Mouse (Mus musculus): Measurements from ENCODE around the gene Swi5. TPM values are rescaled to one million over a fixed set of nuclear protein-coding genes. Genes with fewer than 3 reads are reported as not detected.

Gene Swi5
- polyA plus RNA-seq, 1 experiment: 65.3 TPM

DNA sequence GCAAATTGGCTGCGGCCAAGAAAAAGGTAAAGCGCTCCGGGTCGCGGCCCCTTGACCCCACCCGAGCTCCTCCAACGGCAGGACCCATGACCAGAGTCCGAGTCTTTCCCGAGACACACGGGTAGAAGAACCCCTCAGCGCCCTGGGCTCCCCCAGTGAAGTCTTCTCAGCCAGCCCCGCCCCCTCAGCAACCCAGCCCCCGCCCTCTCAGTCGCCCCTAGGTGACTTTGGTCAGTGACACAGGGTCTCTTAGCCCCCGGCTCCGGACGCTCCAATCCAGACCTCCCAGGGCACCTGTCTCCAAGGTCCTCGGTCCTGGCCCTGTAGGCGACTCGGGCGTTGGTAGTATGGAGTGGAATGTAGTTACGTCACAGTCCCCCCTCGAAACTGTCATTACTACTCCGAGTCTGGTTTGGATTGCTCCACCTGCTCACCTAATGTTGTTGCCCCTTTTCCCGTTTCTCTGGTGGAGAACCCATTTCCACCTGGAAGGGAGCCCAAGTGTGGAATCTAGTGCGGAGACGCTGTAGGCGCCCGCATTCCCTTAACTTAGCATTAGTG is 576 bp upstream of the Swi5 start:
- Histone ChIP-seq H3K4me1 (ENCODE audit: control insufficient read depth, insufficient read depth, insufficient read length, low read length) (peaks cover 5% of the 10 kb centered on the region), H3K36me3 (ENCODE audit: control insufficient read depth, insufficient read depth, low read length) (peaks cover 15% of the 10 kb centered on the region), H3K27ac (ENCODE audit: insufficient read depth, low read depth, low read length) (peak overlapping the region; percentile 14), H3K27me3 (ENCODE audit: control insufficient read depth, insufficient read depth, low read length) (no peaks in the 10 kb centered on the region), H3K4me3 (ENCODE audit: low read depth, low read length) (peak overlapping the region; percentile 75)
- TF ChIP-seq POLR2A (IDR thresholded peaks at IDR 0.05; ENCODE audit: low read depth, low read length) (no peak), CTCF (IDR thresholded peaks at IDR 0.05; ENCODE audit: extremely low read depth, insufficient read length, insufficient replicate concordance, low read depth, low read length) (no peak)
- under 1% methylated on average over 29 of the region's 29 CpGs for WGBS

DNA sequence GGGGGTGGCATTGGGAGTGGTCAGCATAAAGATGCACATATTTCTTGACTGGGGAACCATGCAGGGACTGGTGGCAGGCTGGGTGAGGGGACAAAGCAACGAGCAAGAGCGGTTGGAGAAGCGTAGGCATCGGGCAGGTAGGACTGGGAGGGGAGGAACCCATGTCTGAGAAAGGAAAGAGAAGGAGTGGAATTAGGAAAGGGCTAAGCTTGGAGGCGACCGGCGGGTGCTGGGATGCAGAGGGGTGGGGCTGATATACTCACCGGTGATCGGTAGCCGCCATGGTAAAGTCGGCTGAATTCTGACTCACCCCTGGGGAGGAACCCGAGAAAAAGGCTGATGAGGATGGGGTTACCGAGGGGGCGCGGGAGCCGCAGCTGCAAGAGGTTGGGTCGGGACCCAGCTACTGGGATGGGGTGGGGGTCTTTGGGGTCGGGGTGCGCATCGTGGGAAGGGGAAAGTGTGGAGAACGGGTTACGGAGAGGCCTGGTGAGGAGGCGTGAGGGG is 488 bp downstream of the Swi5 start, which contains the start of gene Golga2:
TSS of gene Golga2 (plus strand) at position 51 of the 507 bp plus-strand sequence.
- under 1% methylated on average over 23 of the region's 23 CpGs for WGBS
- H3K36me3 ChIP-seq (ENCODE audit: control insufficient read depth, insufficient read depth, low read length): peaks cover 10% of the 10 kb centered on the region

DNA sequence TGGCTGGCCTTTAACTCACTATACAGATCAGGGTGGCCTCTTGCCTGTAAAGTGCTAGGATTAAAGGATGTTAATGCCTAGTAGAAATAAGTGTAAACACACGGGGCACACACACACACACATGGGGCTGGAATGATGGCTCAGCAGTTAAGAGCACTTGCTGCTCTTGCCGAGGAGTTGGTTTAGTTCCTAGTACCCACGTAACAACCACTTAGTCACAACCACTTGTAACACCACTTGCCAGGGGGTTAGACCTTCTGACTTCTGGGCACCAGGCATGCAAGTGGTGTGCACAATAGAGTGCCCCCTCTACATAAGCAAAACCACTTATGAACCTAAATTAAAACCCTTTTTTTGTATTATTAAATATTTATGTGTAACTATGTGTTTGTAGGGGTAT is 3.9 kb downstream of the Swi5 start:
- no peak overlapping the region for H3K4me3 ChIP-seq (ENCODE audit: low read depth, low read length)
- TF ChIP-seq CTCF (IDR thresholded peaks at IDR 0.05; ENCODE audit: extremely low read depth, insufficient read length, insufficient replicate concordance, low read depth, low read length) (no peak), POLR2A (IDR thresholded peaks at IDR 0.05; ENCODE audit: low read depth, low read length) (no peak)
- WGBS: 81% methylated on average over 3 of the region's 3 CpGs
- H3K4me1 ChIP-seq (ENCODE audit: control insufficient read depth, insufficient read depth, insufficient read length, low read length): peaks cover 2% of the 10 kb centered on the region
- H3K27me3 ChIP-seq (ENCODE audit: control insufficient read depth, insufficient read depth, low read length): no peaks in the 10 kb centered on the region
- peaks cover 23% of the 10 kb centered on the region for H3K36me3 ChIP-seq (ENCODE audit: control insufficient read depth, insufficient read depth, low read length)
- no peak overlapping the region for H3K27ac ChIP-seq (ENCODE audit: insufficient read depth, low read depth, low read length)

More for the DNA sequence above, 488 bp downstream of the Swi5 start, which contains the start of gene Golga2:
- Histone ChIP-seq H3K4me1 (ENCODE audit: control insufficient read depth, insufficient read depth, insufficient read length, low read length) (peaks cover 5% of the 10 kb centered on the region), H3K27ac (ENCODE audit: insufficient read depth, low read depth, low read length) (no peak within 1 kb of the TSS), H3K4me3 (ENCODE audit: low read depth, low read length) (peak within 1 kb of the TSS; percentile 86), H3K27me3 (ENCODE audit: control insufficient read depth, insufficient read depth, low read length) (no peaks in the 10 kb centered on the region)
- TF ChIP-seq CTCF (IDR thresholded peaks at IDR 0.05; ENCODE audit: extremely low read depth, insufficient read length, insufficient replicate concordance, low read depth, low read length): no peak
- TF ChIP-seq POLR2A (IDR thresholded peaks at IDR 0.05; ENCODE audit: low read depth, low read length): no peak

DNA sequence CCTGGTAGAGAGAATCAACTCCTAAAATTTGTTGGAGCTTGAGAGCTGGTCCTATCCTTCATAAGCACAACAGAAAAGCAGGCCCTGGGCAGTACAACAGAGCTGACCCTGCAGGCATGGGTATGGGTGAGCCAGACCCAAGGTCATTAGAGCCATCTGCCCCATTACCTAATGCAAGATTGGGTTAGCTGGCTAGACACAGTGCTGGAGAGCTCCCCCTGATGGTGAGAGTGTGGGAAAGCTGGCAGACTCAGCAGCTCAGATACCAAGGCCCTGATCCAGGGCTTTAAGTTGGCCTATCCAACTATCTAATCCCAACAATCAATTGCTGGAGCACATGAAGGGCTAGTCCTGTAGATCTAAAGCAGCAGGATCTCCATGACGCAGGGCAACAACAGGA is 5.1 kb downstream of the Swi5 start:
- no peak overlapping the region for H3K27ac ChIP-seq (ENCODE audit: insufficient read depth, low read depth, low read length)
- H3K4me3 ChIP-seq (ENCODE audit: low read depth, low read length): no peak overlapping the region
- WGBS: 80% methylated on average over 1 of the region's 1 CpGs
- TF ChIP-seq CTCF (IDR thresholded peaks at IDR 0.05; ENCODE audit: extremely low read depth, insufficient read length, insufficient replicate concordance, low read depth, low read length) (peak; percentile 72; the same call in 1 of the 2 replicates), POLR2A (IDR thresholded peaks at IDR 0.05; ENCODE audit: low read depth, low read length) (no peak)
- H3K36me3 ChIP-seq (ENCODE audit: control insufficient read depth, insufficient read depth, low read length): peaks cover 35% of the 10 kb centered on the region
- H3K27me3 ChIP-seq (ENCODE audit: control insufficient read depth, insufficient read depth, low read length): no peaks in the 10 kb centered on the region
- H3K4me1 ChIP-seq (ENCODE audit: control insufficient read depth, insufficient read depth, insufficient read length, low read length): peaks cover 2% of the 10 kb centered on the region

DNA sequence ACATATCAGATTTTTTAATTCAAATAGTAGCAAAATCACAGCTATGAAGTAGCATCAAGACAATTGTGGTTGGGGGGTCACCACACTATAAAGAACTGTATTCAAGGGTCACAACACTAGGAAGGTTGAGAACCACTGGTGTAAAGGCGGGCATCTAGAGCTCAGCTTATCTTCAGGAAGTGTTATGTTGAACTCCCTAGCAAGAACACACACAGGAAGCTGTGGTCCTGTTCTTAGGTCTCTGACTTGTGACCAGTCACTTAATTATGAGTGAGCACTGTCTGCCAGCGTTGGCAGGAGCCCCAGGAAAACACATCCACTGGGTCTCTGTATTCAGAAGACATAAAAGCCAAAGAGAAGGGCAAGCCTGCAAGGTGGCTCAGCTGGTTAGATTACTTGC is 5.6 kb downstream of the Swi5 start:
- TF ChIP-seq POLR2A (IDR thresholded peaks at IDR 0.05; ENCODE audit: low read depth, low read length) (no peak), CTCF (IDR thresholded peaks at IDR 0.05; ENCODE audit: extremely low read depth, insufficient read length, insufficient replicate concordance, low read depth, low read length) (no peak)
- no peak overlapping the region for H3K27ac ChIP-seq (ENCODE audit: insufficient read depth, low read depth, low read length)
- H3K36me3 ChIP-seq (ENCODE audit: control insufficient read depth, insufficient read depth, low read length): peaks cover 39% of the 10 kb centered on the region

DNA sequence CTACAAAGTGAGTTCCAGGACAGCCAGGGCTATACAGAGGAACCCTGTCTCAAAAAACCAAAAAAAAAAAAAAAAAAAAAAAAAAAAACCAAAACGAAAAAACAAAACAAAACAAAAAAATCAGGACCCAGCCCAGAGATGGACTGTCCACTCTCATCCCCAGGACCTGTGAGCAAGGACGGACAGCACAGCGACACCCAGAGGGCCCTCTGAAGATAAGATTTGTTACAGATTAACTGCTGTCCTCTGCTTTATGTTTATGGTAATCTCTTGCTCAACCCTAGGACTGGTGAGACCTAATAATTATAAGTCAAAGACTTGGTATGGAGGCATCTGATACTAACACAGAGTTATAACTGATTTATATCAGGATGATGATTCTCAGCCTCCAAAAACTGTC is 12.1 kb downstream of the Swi5 start:
- Histone ChIP-seq H3K27me3 (ENCODE audit: control insufficient read depth, insufficient read depth, low read length) (no peaks in the 10 kb centered on the region), H3K27ac (ENCODE audit: insufficient read depth, low read depth, low read length) (no peak overlapping the region), H3K36me3 (ENCODE audit: control insufficient read depth, insufficient read depth, low read length) (peaks cover 34% of the 10 kb centered on the region), H3K4me1 (ENCODE audit: control insufficient read depth, insufficient read depth, insufficient read length, low read length) (no peaks in the 10 kb centered on the region), H3K4me3 (ENCODE audit: low read depth, low read length) (no peak overlapping the region)
- 49% methylated on average over 3 of the region's 3 CpGs for WGBS
- no peak for TF ChIP-seq POLR2A (IDR thresholded peaks at IDR 0.05; ENCODE audit: low read depth, low read length)

More for the DNA sequence above, 5.6 kb downstream of the Swi5 start:
- Histone ChIP-seq H3K4me1 (ENCODE audit: control insufficient read depth, insufficient read depth, insufficient read length, low read length) (peaks cover 2% of the 10 kb centered on the region), H3K4me3 (ENCODE audit: low read depth, low read length) (no peak overlapping the region), H3K27me3 (ENCODE audit: control insufficient read depth, insufficient read depth, low read length) (no peaks in the 10 kb centered on the region)
- WGBS: 85% methylated on average over 2 of the region's 2 CpGs

DNA sequence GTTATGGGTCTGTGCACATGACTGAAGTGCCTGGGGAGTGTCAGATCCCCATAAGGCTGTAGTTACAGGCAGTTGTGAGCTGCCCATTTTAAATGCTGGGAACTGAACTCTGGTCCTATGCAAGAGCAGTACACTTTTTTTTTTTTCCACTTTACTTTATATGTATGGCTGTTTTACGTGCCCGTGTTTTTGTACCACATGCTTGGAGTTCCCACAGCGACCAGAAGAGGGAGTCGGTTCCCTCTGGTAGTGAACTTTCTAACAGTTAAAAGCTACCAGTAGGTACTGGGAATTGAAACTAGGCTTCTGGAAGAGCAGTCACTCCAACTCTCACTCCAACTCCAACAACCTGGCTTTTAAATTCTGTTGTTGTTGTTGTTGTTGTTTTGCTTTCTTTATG is 27.2 kb downstream of the Swi5 start:
- H3K36me3 ChIP-seq (ENCODE audit: control insufficient read depth, insufficient read depth, low read length): peaks cover 25% of the 10 kb centered on the region
- no peak overlapping the region for H3K4me3 ChIP-seq (ENCODE audit: low read depth, low read length)
- TF ChIP-seq CTCF (IDR thresholded peaks at IDR 0.05; ENCODE audit: extremely low read depth, insufficient read length, insufficient replicate concordance, low read depth, low read length): peak; percentile 6; the same call in 1 of the 2 replicates
- TF ChIP-seq POLR2A (IDR thresholded peaks at IDR 0.05; ENCODE audit: low read depth, low read length): no peak
- 33% methylated on average over 4 of the region's 4 CpGs for WGBS
- peaks cover 5% of the 10 kb centered on the region for H3K4me1 ChIP-seq (ENCODE audit: control insufficient read depth, insufficient read depth, insufficient read length, low read length)
- no peaks in the 10 kb centered on the region for H3K27me3 ChIP-seq (ENCODE audit: control insufficient read depth, insufficient read depth, low read length)
- no peak overlapping the region for H3K27ac ChIP-seq (ENCODE audit: insufficient read depth, low read depth, low read length)

Measured in small intestine, adult 2 months (tissue).